Mouse (Mus musculus) cerebellum, adult (tissue): ENCODE data around the gene Aco2.

Experiments used
- ATAC-seq: cut with Nextera tagmentation; 2 replicates; pipeline ENCODE4 v1.9.2; 2017; ENCODE audit warnings: mild to moderate bottlenecking, moderate library complexity, mixed read lengths; ENCODE audit not compliant: insufficient number of reproducible peaks, low FRiP score, low TSS enrichment

Aco2 gene

GRCm38 (mm10) chr15:81940219-81940618 is 68.1 kb downstream of the Aco2 start:
- ATAC-seq = no peak

DNA sequence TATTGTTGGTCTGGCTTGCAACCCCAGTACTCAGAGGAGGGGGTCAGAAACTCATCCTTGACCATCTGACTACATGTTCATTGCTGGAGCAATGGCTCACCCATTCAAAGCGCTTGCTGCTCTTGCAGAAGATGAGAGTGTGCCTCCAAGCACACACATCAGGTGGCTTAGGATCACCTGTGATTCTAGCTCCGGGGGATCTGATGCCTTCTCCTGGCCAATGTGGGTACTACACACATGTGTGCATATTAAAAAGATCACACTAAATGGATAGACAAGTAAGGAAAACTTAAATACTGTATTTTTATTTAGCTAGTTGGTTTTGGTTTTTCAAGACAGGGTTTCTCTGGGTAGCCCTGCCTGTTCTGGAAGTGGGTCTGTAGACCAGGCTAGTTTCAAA is 68.9 kb downstream of the Aco2 start:
- no peak for ATAC-seq

DNA sequence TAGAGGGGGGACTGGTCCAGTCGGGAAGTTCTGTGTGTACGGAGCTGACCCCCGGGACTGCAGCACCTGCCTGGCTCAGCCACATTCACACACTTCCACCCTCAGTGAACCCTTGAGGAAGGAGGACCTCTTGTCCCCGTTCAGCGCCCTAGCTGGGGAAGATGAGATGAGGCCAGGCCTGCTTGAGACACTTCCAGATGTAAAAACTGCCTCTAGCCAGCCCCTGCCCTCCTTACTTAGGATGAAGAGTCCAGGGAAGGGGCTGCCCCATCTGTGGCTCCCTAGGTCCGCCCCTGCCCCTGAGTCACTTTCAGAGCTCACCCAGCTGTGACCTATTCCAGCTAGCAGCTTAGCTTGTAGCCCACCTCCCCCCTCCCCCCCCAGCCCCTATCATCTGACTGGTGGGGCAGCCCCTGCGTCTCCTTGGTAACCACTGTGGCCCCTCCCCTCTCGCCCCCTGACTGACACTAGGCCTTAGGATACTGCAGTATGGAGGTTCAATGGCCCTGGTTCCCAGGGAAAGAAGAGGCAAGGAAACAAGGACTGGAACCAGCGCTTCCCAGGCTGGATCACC is 71.2 kb downstream of the Aco2 start:
- no peak for ATAC-seq

DNA sequence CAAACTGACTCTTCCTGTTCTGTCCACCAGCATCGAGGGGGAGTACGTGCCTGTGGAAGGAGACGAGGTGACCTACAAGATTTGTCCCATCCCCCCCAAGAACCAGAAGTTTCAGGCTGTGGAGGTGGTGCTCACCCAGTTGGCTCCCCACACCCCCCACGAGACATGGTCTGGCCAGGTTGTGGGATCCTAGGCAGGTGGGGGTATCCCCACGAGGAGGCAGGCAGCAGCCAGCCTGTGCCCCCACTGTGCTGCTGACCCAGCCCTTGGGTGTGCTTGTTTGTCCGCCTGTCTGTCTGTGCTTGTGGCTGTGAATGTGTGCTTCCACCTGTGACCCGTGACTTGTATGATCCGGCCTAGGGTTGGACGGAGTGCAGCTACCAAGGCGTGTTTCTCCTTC is 77.0 kb downstream of the Aco2 start:
- ATAC-seq = no peak

- ATAC-seq = no peak
These were observed 77.5 kb downstream of the Aco2 start for GRCm38 (mm10) chr15:81949476-81950131.

DNA sequence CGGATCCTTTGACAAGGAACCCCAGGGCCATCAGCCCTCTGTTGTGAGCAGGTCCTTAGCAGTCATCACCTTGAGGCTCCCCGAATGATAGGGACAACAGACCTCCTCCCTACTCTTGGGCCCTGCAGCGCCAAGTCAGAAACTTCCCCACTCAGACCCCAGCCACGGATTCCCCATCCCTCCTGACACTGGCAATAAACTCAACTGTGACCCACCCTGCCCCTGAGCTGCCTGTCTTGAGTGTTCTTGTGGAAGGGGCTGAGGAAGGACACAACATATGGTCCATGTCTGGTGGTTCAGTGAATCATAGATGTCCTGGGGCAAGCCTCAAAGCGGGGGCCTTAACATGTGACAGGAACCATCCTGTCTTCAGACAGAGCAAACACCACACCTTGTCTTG is 78.6 kb downstream of the Aco2 start:
- no peak for ATAC-seq

DNA sequence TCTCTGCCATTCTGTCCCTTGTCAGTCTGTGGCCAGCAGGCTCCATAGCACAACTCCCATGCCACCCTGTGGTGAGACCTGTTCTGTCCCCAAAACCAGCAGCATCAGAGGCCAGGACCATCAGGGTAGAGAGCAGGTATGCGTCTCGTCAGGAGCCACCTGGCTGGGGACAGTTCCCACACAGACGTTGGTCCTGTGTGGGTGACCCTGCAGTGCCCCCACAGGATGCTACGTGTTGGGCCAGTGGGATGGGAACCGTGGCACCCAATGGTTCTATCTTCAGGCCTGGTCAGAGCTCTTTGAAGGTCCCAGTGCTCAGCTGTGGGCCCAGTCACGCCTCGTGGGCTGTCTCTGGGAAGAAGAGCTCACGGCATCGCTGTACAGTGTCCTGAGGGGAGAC is 79.0 kb downstream of the Aco2 start:
- ATAC-seq = no peak

DNA sequence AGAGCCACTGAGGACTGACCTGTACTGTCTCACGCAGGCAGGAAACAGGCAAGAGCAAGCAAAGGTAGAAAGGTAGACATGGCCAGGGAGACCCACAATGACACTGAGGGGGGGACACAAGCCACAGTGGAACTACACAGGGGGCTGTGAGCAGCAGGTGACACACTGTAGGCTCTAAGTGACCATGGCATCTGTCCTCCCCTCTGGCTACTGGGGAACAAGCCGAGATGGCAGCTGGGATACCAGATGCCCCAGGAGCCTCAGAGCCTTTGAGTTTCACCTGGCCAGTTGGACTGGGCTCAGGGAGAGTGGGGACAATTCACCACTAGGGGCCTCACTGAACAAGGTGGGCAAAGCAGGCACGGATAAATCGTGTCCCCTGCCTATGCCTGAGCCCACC is 80.2 kb downstream of the Aco2 start:
- no peak for ATAC-seq

GRCm38 (mm10) chr15:81954151-81954583 is 82.1 kb downstream of the Aco2 start:
- no peak for ATAC-seq

- no peak for ATAC-seq
These were observed 82.6 kb downstream of the Aco2 start for GRCm38 (mm10) chr15:81954716-81955115.

- ATAC-seq = no peak
These were observed 83.3 kb downstream of the Aco2 start for GRCm38 (mm10) chr15:81955414-81955813.

- ATAC-seq = no peak
These were observed 84.3 kb downstream of the Aco2 start for GRCm38 (mm10) chr15:81956457-81956856.

- no peak for ATAC-seq
These were observed 85.5 kb downstream of the Aco2 start for GRCm38 (mm10) chr15:81957598-81957997.

DNA sequence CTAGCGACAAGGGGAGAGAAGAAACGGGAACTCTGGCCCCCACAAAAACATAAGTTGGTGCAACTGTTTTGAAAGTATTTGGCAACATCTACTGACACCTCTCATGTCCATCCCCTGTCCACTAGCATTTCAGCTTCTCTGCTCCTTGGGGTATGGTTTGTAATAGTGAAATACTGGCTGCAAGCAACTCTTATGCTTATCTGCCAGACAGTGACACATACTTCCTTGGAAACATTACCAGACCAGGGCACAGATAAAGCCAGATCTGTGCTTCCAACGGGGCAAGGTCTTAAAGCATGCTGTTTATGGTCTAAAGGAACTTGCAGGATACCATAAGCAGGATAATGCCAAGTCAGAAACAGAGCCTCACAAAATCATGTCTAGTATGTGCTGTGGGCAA is 86.8 kb downstream of the Aco2 start:
- no peak for ATAC-seq

DNA sequence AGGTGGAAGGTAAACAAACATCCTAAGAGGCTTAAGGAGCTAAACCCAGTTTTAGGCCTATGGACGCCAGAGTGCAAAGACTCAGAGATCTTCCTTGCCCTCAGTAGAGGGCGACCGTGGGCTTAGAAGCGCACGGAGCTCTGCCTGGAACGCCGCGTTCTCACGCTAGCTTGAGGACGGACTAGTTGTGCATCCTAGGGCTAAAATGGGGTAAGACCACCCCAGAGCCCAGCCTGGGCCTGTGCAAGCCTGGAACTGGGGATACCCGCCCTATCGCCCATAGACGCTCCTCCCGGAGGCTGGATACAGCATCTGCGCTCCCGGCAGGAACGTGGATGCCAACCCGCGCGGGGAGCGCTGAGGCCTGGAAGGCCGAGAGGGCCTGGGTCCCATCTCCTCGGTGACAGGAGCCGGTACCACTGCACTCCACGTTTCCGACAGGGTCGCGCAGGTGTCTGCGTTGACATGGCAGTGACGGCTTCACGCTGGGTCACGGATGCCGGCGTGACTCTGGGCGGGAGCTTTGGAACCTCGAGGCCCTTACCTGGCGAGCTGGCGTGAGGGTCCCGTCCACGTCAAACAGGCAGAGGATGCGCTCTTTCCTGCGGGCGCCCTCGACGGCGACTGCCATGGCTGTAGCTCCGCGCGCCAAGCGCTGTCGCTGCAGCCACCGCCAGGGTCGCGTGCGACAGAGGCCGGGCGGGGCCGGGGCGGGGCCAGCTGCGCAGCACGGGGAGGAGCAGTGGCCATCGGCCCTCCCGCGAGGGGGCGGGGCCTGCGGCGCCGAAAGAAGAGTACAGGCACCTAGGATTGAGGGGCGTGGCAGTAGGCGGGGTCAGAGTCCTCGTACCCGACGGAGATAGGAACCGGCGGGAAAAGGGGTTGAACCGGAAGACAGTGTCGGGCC is 88.3 kb downstream of the Aco2 start, which contains the start of gene Pmm1:
Gene Pmm1 (minus strand): TSS at position 760 of the 907 bp plus-strand sequence.
- peak; percentile 90 for ATAC-seq

GRCm38 (mm10) chr15:81961078-81961451 is 89.0 kb downstream of the Aco2 start:
- no peak for ATAC-seq

GRCm38 (mm10) chr15:81964262-81964661 is 92.2 kb downstream of the Aco2 start:
- no peak for ATAC-seq
